Mouse (Mus musculus) common myeloid progenitor, adult 5-6 weeks (primary cell): ENCODE results near the gene Stk19. TPM values are rescaled to one million over a fixed set of nuclear protein-coding genes. Genes with fewer than 3 reads are reported as not detected.
A peak's percentile ranks its signal among the peaks of the same experiment; 100 is the strongest.

ENCODE experiments used
- ATAC-seq: replicated peaks from 2 replicates; pipeline ENCODE4 v1.8.0; 2016; ENCODE audit warnings: low read depth, mild to moderate bottlenecking, moderate TSS enrichment, inconsistent platforms; ENCODE audit not compliant: poor library complexity, severe bottlenecking
- total RNA-seq: library from RNA; stranded (forward); fragments of 200-1000, 187-1606 nt; gene quantifications from 2 replicates; pipeline ENCODE4 v1.2.3, GENCODE M21; 2017

Stk19 gene
- 10.0 and 32.9 TPM in 2 replicates for total RNA-seq

GRCm38 (mm10) chr17:34836856-34837221 lies at the start of gene Stk19, which contains the start of gene Dxo:
Gene Stk19 (minus strand): TSS chr17:34836945.
Gene Dxo (plus strand): TSS chr17:34837019.
- ATAC-seq: peak; percentile 94

GRCm38 (mm10) chr17:34885615-34886014 lies 48.9 kb upstream of the Stk19 start:
- ATAC-seq: no peak

GRCm38 (mm10) chr17:34884704-34885103 lies 48.0 kb upstream of the Stk19 start:
- no peak for ATAC-seq

GRCm38 (mm10) chr17:34883332-34883731 lies 46.6 kb upstream of the Stk19 start:
- peak; percentile 61; the same call in 1 of the 2 replicates for ATAC-seq

- no peak for ATAC-seq
Measured at GRCm38 (mm10) chr17:34881683-34882310, 45.1 kb upstream of the Stk19 start, which contains the start of gene Gm20547. Gene Gm20547 (minus strand): TSS chr17:34882042.

GRCm38 (mm10) chr17:34881166-34881565 lies 44.4 kb upstream of the Stk19 start:
- ATAC-seq: no peak

- ATAC-seq: peak; percentile 45; the same call in 1 of the 2 replicates
Measured at GRCm38 (mm10) chr17:34879336-34879879, 42.7 kb upstream of the Stk19 start, which contains the start of gene Zbtb12. Gene Zbtb12 (plus strand): TSS chr17:34879483.

- no peak for ATAC-seq
Measured at GRCm38 (mm10) chr17:34874321-34874720, 37.6 kb upstream of the Stk19 start.

- no peak for ATAC-seq
Measured at GRCm38 (mm10) chr17:34865981-34866380, 29.2 kb upstream of the Stk19 start.

- ATAC-seq: no peak
Measured at GRCm38 (mm10) chr17:34862416-34863081, 25.8 kb upstream of the Stk19 start, which contains the start of gene Cfb. Gene Cfb (minus strand): TSS chr17:34862518.

GRCm38 (mm10) chr17:34861704-34862415 lies 25.1 kb upstream of the Stk19 start:
- no peak for ATAC-seq

- ATAC-seq: no peak
Measured at GRCm38 (mm10) chr17:34860514-34860913, 23.8 kb upstream of the Stk19 start.

- ATAC-seq: peak; percentile 42
Measured at GRCm38 (mm10) chr17:34858670-34859069, 21.9 kb upstream of the Stk19 start.

- ATAC-seq: peak; percentile 47; the same call in 1 of the 2 replicates
Measured at GRCm38 (mm10) chr17:34855825-34856224, 19.1 kb upstream of the Stk19 start.

- ATAC-seq: no peak
Measured at GRCm38 (mm10) chr17:34854761-34855160, 18.0 kb upstream of the Stk19 start.

GRCm38 (mm10) chr17:34853511-34853910 lies 16.8 kb upstream of the Stk19 start:
- no peak for ATAC-seq

- no peak for ATAC-seq
Measured at GRCm38 (mm10) chr17:34850517-34851125, 13.9 kb upstream of the Stk19 start.

- peak; percentile 93 for ATAC-seq
Measured at GRCm38 (mm10) chr17:34849722-34850516, 13.2 kb upstream of the Stk19 start, which contains the start of the genes Skiv2l and Nelfe. Gene Skiv2l (minus strand): TSS chr17:34850210. Gene Nelfe (plus strand): TSS chr17:34850391.

GRCm38 (mm10) chr17:34847615-34848014 lies 10.9 kb upstream of the Stk19 start:
- no peak for ATAC-seq
